Mouse (Mus musculus) hindbrain, embryonic 15.5 days (tissue): Measurements from ENCODE around the gene Abca3. TPM values are rescaled to one million over a fixed set of nuclear protein-coding genes. Genes with fewer than 3 reads are reported as not detected.

ENCODE experiments used
- ATAC-seq: fragments of 200-750 bp; cut with Nextera tagmentation; 2 replicates; pipeline ENCODE4 v1.8.0; 2017; ENCODE audit warnings: low read depth, moderate number of reproducible peaks, moderate TSS enrichment; ENCODE audit not compliant: low FRiP score
- H3K27ac ChIP-seq: fragments of 300-500 bp; sonication (generic); replicated peaks from 2 replicates; pipeline ENCODE4 v1.5.1; 2015; ENCODE audit warnings: mild to moderate bottlenecking, inconsistent platforms
- H3K27me3 ChIP-seq: fragments of 300-500 bp; sonication (generic); 2 replicates; pipeline ENCODE4 v1.6.1; 2015; ENCODE audit warnings: control low read depth, inconsistent platforms
- H3K36me3 ChIP-seq: fragments of 300-500 bp; sonication (generic); 2 replicates; pipeline ENCODE4 v1.6.1; 2015; ENCODE audit warnings: control low read depth, inconsistent platforms
- H3K4me1 ChIP-seq: fragments of 300-500 bp; sonication (generic); replicated peaks from 2 replicates; pipeline ENCODE4 v1.6.1; 2015; ENCODE audit warnings: control low read depth, inconsistent platforms
- H3K4me2 ChIP-seq: fragments of 300-500 bp; sonication (generic); 2 replicates; pipeline ENCODE4 v1.6.1; 2015; ENCODE audit warnings: moderate library complexity, mild to moderate bottlenecking, inconsistent platforms
- H3K4me3 ChIP-seq: fragments of 300-500 bp; sonication (generic); 2 replicates; pipeline ENCODE4 v1.5.1; 2015; ENCODE audit warnings: mild to moderate bottlenecking, inconsistent platforms
- H3K9ac ChIP-seq: fragments of 300-500 bp; sonication (generic); 2 replicates; pipeline ENCODE4 v1.6.1; 2015; ENCODE audit warnings: inconsistent platforms
- H3K9me3 ChIP-seq: fragments of 300-500 bp; sonication (generic); 2 replicates; pipeline ENCODE4 v1.6.1; 2016; ENCODE audit warnings: control low read depth, inconsistent platforms
- WGBS: fragments of 180-500 bp; shearing (Covaris S2); methylation state at CpG from one replicate; pipeline ENCODE4 v1.1.7; 2015; 5-methylcytosine and 5-hydroxymethylcytosine counted together
- polyA plus RNA-seq: library from polyadenylated mRNA; unstranded; fragments of >200 nt; fragmentation: Nextera tagmentation; extraction: Ambion mirVana; gene quantifications from 2 replicates; pipeline ENCODE4 v1.2.1, GENCODE M21; 2015

Gene Abca3
- polyA plus RNA-seq, 1 experiment from 2014 or later, result 31.9 TPM

GRCm38 (mm10) chr17:24425905-24426304, 74.2 kb downstream of the Abca3 start:
- no peaks in the 10 kb centered on the region for H3K27me3 ChIP-seq
- peaks cover 39% of the 10 kb centered on the region for H3K36me3 ChIP-seq
- no peak for ATAC-seq
- H3K4me1 ChIP-seq, result peaks cover 16% of the 10 kb centered on the region
- H3K4me2 ChIP-seq, result peak overlapping the region; percentile 64
- H3K9ac ChIP-seq, result no peak overlapping the region
- no peak overlapping the region for H3K4me3 ChIP-seq
- peak overlapping the region; percentile 93 for H3K27ac ChIP-seq
- H3K9me3 ChIP-seq, result no peaks in the 10 kb centered on the region
- 90% methylated on average over 7 of the region's 7 CpGs for WGBS

GRCm38 (mm10) chr17:24426471-24427169, 74.9 kb downstream of the Abca3 start, which contains the start of gene Eci1:
Gene Eci1 (plus strand): TSS chr17:24426641.
- peak within 1 kb of the TSS; percentile 70 for H3K9ac ChIP-seq
- H3K27me3 ChIP-seq, result no peaks in the 10 kb centered on the region
- WGBS, result 0% methylated on average over 48 of the region's 48 CpGs
- ATAC-seq, result peak; percentile 96
- peak within 1 kb of the TSS; percentile 64 for H3K4me2 ChIP-seq
- peaks cover 32% of the 10 kb centered on the region for H3K36me3 ChIP-seq
- peak within 1 kb of the TSS; percentile 93 for H3K27ac ChIP-seq
- peak within 1 kb of the TSS; percentile 58 for H3K4me3 ChIP-seq
- peaks cover 16% of the 10 kb centered on the region for H3K4me1 ChIP-seq
- H3K9me3 ChIP-seq, result no peaks in the 10 kb centered on the region

GRCm38 (mm10) chr17:24427170-24427557, 75.4 kb downstream of the Abca3 start:
- 7% methylated on average over 8 of the region's 8 CpGs for WGBS
- H3K9ac ChIP-seq, result peak overlapping the region; percentile 70; the same call in 1 of the 2 replicates
- peak overlapping the region; percentile 93 for H3K27ac ChIP-seq
- peak overlapping the region; percentile 64 for H3K4me2 ChIP-seq
- peak overlapping the region; percentile 58 for H3K4me3 ChIP-seq
- H3K27me3 ChIP-seq, result no peaks in the 10 kb centered on the region
- peaks cover 16% of the 10 kb centered on the region for H3K4me1 ChIP-seq
- H3K9me3 ChIP-seq, result no peaks in the 10 kb centered on the region
- no peak for ATAC-seq
- H3K36me3 ChIP-seq, result peaks cover 27% of the 10 kb centered on the region

- peaks cover 7% of the 10 kb centered on the region for H3K36me3 ChIP-seq
- no peak overlapping the region for H3K4me2 ChIP-seq
- H3K4me1 ChIP-seq, result peaks cover 16% of the 10 kb centered on the region
- 81% methylated on average over 14 of the region's 14 CpGs for WGBS
- no peak overlapping the region for H3K4me3 ChIP-seq
- H3K9me3 ChIP-seq, result no peaks in the 10 kb centered on the region
- no peaks in the 10 kb centered on the region for H3K27me3 ChIP-seq
- ATAC-seq, result no peak
- no peak overlapping the region for H3K27ac ChIP-seq
- H3K9ac ChIP-seq, result no peak overlapping the region
These were observed 77.6 kb downstream of the Abca3 start for GRCm38 (mm10) chr17:24429201-24429983.

- ATAC-seq, result 0 out of 2 replicates have a peak, but pooled peaks have one; percentile 15
- H3K9me3 ChIP-seq, result no peaks in the 10 kb centered on the region
- no peak overlapping the region for H3K27ac ChIP-seq
These were observed 85.3 kb downstream of the Abca3 start for GRCm38 (mm10) chr17:24437016-24437415.

GRCm38 (mm10) chr17:24440377-24440776, 88.6 kb downstream of the Abca3 start:
- WGBS, result 86% methylated on average over 8 of the region's 8 CpGs
- peaks cover 49% of the 10 kb centered on the region for H3K36me3 ChIP-seq
- no peaks in the 10 kb centered on the region for H3K27me3 ChIP-seq

More at GRCm38 (mm10) chr17:24437016-24437415, 85.3 kb downstream of the Abca3 start:
- 78% methylated on average over 5 of the region's 5 CpGs for WGBS
- Histone ChIP-seq H3K4me1 (no peaks in the 10 kb centered on the region), H3K9ac (no peak overlapping the region), H3K4me3 (no peak overlapping the region), H3K4me2 (no peak overlapping the region), H3K27me3 (no peaks in the 10 kb centered on the region), H3K36me3 (peaks cover 28% of the 10 kb centered on the region)

GRCm38 (mm10) chr17:24441148-24441547, 89.4 kb downstream of the Abca3 start:
- Histone ChIP-seq H3K9me3 (no peaks in the 10 kb centered on the region), H3K4me2 (no peak overlapping the region), H3K4me3 (no peak overlapping the region), H3K9ac (no peak overlapping the region), H3K27ac (no peak overlapping the region), H3K4me1 (no peaks in the 10 kb centered on the region), H3K36me3 (peaks cover 57% of the 10 kb centered on the region), H3K27me3 (no peaks in the 10 kb centered on the region)
- 43% methylated on average over 2 of the region's 2 CpGs for WGBS
- ATAC-seq, result no peak

More at GRCm38 (mm10) chr17:24440377-24440776, 88.6 kb downstream of the Abca3 start:
- ATAC-seq, result no peak
- no peak overlapping the region for H3K4me3 ChIP-seq
- H3K4me1 ChIP-seq, result no peaks in the 10 kb centered on the region
- H3K4me2 ChIP-seq, result no peak overlapping the region
- H3K27ac ChIP-seq, result no peak overlapping the region
- no peaks in the 10 kb centered on the region for H3K9me3 ChIP-seq
- no peak overlapping the region for H3K9ac ChIP-seq

- Histone ChIP-seq H3K4me3 (no peak overlapping the region), H3K4me2 (no peak overlapping the region), H3K27ac (no peak overlapping the region), H3K4me1 (no peaks in the 10 kb centered on the region), H3K9ac (no peak overlapping the region), H3K9me3 (no peaks in the 10 kb centered on the region), H3K27me3 (no peaks in the 10 kb centered on the region), H3K36me3 (peaks cover 66% of the 10 kb centered on the region)
- WGBS, result 90% methylated on average over 14 of the region's 14 CpGs
- ATAC-seq, result no peak
These were observed 90.4 kb downstream of the Abca3 start for GRCm38 (mm10) chr17:24442107-24442506.

GRCm38 (mm10) chr17:24442632-24443155, 90.9 kb downstream of the Abca3 start, which contains the start of gene Dnase1l2:
Gene Dnase1l2 (minus strand): TSS chr17:24443105.
- no peaks in the 10 kb centered on the region for H3K9me3 ChIP-seq
- no peak within 1 kb of the TSS for H3K27ac ChIP-seq
- H3K9ac ChIP-seq, result no peak within 1 kb of the TSS
- peaks cover 69% of the 10 kb centered on the region for H3K36me3 ChIP-seq
- WGBS, result 86% methylated on average over 7 of the region's 7 CpGs
- no peaks in the 10 kb centered on the region for H3K4me1 ChIP-seq
- no peak within 1 kb of the TSS for H3K4me2 ChIP-seq
- H3K27me3 ChIP-seq, result no peaks in the 10 kb centered on the region
- H3K4me3 ChIP-seq, result no peak within 1 kb of the TSS
- ATAC-seq, result no peak

GRCm38 (mm10) chr17:24443409-24443808, 91.7 kb downstream of the Abca3 start:
- Histone ChIP-seq H3K9ac (no peak overlapping the region), H3K27me3 (no peaks in the 10 kb centered on the region), H3K4me3 (no peak overlapping the region), H3K4me1 (no peaks in the 10 kb centered on the region), H3K27ac (no peak overlapping the region), H3K36me3 (peaks cover 73% of the 10 kb centered on the region), H3K9me3 (no peaks in the 10 kb centered on the region), H3K4me2 (no peak overlapping the region)
- ATAC-seq, result no peak
- WGBS, result 93% methylated on average over 4 of the region's 4 CpGs

GRCm38 (mm10) chr17:24446590-24446989, 94.8 kb downstream of the Abca3 start:
- H3K4me1 ChIP-seq, result peaks cover 4% of the 10 kb centered on the region; the same call in 1 of the 2 replicates
- no peak for ATAC-seq
- no peak overlapping the region for H3K27ac ChIP-seq
- no peak overlapping the region for H3K9ac ChIP-seq
- no peaks in the 10 kb centered on the region for H3K27me3 ChIP-seq
- no peak overlapping the region for H3K4me2 ChIP-seq
- peaks cover 81% of the 10 kb centered on the region for H3K36me3 ChIP-seq
- H3K4me3 ChIP-seq, result no peak overlapping the region
- no peaks in the 10 kb centered on the region for H3K9me3 ChIP-seq
- 89% methylated on average over 8 of the region's 8 CpGs for WGBS

GRCm38 (mm10) chr17:24449507-24449906, 97.8 kb downstream of the Abca3 start:
- no peak overlapping the region for H3K4me3 ChIP-seq
- no peak overlapping the region for H3K27ac ChIP-seq
- H3K9ac ChIP-seq, result no peak overlapping the region
- H3K9me3 ChIP-seq, result no peaks in the 10 kb centered on the region
- H3K4me2 ChIP-seq, result no peak overlapping the region
- peaks cover 23% of the 10 kb centered on the region for H3K4me1 ChIP-seq
- H3K36me3 ChIP-seq, result peaks cover 65% of the 10 kb centered on the region
- 96% methylated on average over 6 of the region's 6 CpGs for WGBS
- ATAC-seq, result no peak
- no peaks in the 10 kb centered on the region for H3K27me3 ChIP-seq
